Mouse (Mus musculus): ENCODE data around the gene Cdc25b. TPM values are rescaled to one million over a fixed set of nuclear protein-coding genes. Genes with fewer than 3 reads are reported as not detected.
A peak's percentile ranks its signal among the peaks of the same experiment; 100 is the strongest.

The Cdc25b gene
- total RNA-seq (2015; ENCODE audit: low replicate concordance), result 345 and 367 TPM in 2 replicates
- 664 and 783 TPM in 2 replicates for total RNA-seq (2017; ENCODE audit: low replicate concordance)

GRCm38 (mm10) chr2:131186771-131187601, at the start of gene Cdc25b, which contains the start of gene Spef1:
Gene Cdc25b (plus strand): TSS chr2:131186949.
Gene Spef1 (minus strand): TSS chr2:131187282.
- ATAC-seq (replicated peaks; ENCODE audit: low FRiP score, poor library complexity, severe bottlenecking), result peak; percentile 78

GRCm38 (mm10) chr2:131138296-131138695, 48.5 kb upstream of the Cdc25b start:
- no peak for ATAC-seq (replicated peaks; ENCODE audit: low FRiP score, poor library complexity, severe bottlenecking)

- no peak for ATAC-seq (replicated peaks; ENCODE audit: low FRiP score, poor library complexity, severe bottlenecking)
These were observed 48.0 kb upstream of the Cdc25b start for GRCm38 (mm10) chr2:131138760-131139159.

DNA sequence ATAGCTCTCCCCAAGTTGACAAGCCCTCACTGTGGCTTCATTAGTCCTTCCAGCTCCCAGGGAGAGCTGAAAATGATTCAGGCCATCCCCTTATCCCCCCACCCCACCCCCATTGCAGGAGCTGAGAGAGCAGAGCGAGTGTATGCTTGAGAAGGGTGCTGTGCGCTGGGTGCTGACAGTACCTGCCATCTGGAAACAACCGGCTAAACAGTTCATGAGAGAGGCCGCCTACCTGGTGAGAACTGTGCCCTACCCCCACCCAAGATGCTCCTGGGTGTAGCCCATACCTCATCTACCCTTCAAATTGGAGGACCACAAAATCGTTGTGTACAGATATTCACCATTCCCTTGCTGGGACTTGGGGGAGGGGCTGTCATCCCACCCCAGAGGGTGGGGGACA, 47.5 kb upstream of the Cdc25b start:
- ATAC-seq (replicated peaks; ENCODE audit: low FRiP score, poor library complexity, severe bottlenecking), result no peak

DNA sequence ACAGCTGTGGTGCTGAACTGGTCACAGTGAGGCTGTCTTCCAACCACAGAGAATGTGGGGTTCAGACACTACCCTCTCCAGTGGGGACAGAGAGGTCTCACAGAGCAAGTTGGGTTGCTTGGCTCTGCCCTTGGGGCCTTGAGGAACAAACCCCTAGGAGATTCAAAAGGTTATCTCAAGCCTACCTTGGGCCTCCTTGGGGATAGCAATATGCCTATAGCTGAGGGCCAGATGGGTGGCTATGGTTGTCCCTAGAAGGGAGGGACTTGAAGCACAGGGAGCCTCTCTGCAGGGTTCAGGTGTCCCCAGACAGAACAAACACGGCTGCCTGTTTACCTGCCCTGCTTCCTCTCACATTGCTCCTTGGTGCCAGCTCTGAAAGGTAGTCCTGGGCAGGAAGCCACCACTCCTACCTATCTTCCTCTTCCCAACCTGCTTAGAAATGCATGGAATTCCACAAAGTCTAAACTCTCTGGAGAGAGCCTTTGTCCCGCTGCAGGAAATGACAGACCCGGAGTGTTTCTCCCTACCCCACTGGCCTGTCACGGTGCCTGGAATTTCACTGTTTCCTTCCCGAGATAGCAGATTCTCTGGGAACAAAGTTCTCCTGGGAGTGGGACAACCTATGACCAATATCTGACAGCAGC, 46.7 kb upstream of the Cdc25b start:
- no peak for ATAC-seq (replicated peaks; ENCODE audit: low FRiP score, poor library complexity, severe bottlenecking)

DNA sequence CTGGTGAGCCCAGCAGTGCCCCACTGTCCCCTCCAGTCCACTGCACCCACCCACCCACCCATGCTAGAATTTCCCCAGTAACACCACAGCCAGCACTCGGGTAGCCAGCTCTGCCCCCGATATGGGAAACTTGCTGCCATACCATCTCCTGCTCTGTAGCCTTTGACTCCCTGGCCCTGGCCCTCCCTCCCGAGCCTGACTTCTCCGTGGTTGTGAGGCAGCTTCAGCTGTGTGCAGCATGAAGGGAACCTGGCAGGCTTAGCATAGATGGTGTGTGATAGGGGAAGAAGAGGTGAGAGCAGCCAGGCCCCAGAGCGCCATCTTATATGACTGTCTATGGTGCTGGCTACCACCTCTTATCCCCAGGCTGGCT, 46.2 kb upstream of the Cdc25b start:
- ATAC-seq (replicated peaks; ENCODE audit: low FRiP score, poor library complexity, severe bottlenecking), result no peak

GRCm38 (mm10) chr2:131141336-131141986, 45.3 kb upstream of the Cdc25b start:
- no peak for ATAC-seq (replicated peaks; ENCODE audit: low FRiP score, poor library complexity, severe bottlenecking)

DNA sequence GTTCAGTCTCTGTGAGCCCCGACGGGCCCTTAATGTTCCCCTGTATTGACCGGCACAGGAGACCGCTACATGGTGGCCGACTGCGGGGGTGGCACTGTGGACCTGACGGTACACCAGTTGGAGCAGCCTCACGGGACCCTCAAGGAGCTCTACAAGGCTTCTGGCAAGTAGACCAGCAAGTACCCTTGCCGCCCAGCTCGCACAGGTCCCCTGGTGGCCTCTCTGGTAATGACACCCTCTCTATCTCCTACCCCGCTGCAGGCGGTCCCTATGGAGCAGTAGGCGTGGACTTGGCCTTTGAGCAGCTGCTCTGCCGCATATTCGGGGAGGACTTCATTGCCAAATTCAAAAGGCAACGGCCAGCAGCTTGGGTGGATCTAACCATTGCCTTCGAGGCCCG, 44.2 kb upstream of the Cdc25b start:
- ATAC-seq (replicated peaks; ENCODE audit: low FRiP score, poor library complexity, severe bottlenecking), result peak; percentile 90

DNA sequence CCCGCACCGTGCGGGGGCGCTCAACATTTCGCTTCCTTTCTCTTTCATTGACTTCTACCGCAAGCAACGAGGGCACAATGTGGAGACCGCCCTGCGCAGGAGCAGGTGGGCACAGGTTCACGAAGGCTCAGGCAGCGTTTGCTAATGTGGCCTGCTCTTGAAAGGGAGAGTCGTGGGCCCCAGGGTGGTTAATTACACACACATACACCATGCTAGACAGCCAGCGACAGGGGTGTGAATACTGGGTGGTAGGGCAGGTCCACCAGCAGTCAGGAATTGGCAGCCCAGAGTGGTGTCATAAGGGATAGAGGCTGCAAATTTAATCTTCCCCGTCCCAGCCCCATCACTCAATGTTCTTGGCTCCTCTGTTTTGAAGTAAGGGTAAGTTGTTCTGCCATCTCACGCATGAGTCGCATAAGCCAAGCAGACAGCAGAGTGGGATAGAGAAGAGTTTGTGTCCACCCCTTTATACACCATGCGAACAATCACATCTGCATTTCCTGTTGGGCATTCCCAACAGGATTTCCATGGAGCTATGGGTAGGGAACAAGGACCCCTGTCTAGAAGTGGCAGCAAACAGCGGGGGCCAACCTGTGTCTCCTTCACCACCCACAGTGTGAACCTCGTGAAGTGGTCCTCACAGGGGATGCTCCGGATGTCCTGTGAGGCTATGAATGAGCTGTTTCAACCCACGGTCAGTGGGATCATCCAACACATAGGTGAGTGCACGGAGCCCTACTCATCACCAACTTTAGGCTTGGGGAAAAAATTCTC, 43.6 kb upstream of the Cdc25b start:
- peak; percentile 8 for ATAC-seq (replicated peaks; ENCODE audit: low FRiP score, poor library complexity, severe bottlenecking)

DNA sequence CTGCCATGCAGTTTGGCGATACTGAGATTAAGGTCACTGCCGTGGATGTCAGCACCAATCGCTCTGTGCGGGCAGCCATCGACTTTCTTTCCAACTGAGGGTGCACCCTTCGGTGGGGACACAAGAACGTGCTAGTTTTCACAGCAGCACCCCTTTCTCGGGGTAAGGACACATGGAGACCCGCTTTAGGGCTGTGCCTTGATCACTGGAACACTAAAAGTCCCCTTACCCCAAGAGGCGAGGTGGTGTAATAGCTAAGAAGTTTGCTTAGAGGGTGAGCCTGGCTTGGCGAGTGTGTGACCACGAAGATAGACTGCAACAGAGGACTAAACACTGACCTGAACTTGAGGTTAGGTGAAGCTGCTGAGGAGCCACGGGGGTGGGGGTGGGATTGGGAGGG, 41.6 kb upstream of the Cdc25b start:
- no peak for ATAC-seq (replicated peaks; ENCODE audit: low FRiP score, poor library complexity, severe bottlenecking)

DNA sequence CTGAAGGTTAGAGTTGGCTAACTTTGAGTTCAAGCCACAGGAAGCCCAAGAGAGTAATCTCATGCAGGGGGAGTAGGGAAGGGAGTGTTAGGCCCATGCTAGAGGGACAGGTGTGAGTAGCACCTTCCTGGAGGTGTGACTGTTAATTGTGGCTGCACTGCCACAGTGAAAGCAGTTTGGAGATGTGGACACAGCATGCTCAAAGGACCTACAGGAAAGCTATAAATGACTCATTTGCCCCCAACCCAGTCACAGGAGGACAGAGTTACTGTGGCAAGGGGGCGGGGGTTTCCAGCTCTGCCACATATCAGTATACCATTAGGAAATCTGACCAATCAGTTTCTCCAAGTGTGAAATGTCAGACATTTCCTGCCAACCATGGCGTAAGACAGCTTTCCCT, 41.2 kb upstream of the Cdc25b start:
- no peak for ATAC-seq (replicated peaks; ENCODE audit: low FRiP score, poor library complexity, severe bottlenecking)

GRCm38 (mm10) chr2:131146193-131147042, 40.3 kb upstream of the Cdc25b start:
- no peak for ATAC-seq (replicated peaks; ENCODE audit: low FRiP score, poor library complexity, severe bottlenecking)

GRCm38 (mm10) chr2:131147043-131147365, 39.7 kb upstream of the Cdc25b start:
- ATAC-seq (replicated peaks; ENCODE audit: low FRiP score, poor library complexity, severe bottlenecking), result no peak

DNA sequence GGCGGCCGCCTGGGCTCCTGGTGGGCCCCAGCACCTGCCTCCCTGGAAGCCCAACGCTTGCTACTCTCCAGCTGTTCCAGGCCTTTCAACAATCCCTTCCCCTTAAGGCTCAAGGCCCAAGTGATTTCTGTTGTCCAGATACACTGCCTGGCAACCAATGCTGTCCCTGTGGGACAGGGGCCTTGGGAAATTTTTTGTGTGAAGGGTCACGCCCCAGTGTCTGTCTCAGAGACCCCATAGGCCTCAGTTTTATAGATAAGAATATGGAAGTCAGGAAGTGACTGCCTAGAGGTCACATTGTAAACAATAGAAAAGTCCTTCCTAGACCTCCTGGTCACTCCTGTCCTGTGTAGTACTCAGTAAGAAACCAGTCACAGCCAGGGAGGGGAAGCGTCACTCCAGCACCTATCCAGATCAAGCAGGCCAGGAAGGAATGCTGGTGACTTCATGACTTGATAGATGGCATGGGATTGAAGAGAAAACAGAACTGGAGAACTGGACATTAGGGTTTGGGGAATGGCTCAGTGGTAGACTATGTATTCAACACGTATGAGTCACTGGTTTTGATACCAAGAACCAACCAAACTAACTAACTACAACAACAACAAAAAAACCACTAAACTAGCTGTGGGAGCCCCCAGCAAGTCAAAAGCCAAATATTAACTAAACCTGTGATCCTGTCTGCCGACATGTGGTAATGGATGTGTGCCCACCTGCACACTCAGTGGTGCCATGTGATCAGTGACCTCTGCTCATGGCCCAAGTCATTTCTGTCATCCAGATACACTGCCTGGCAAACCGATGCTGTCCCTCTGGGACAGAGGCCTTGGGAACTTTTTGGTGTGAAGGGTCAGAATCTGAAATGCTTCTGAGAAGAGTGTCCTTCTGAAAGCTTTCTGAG, 38.1 kb upstream of the Cdc25b start:
- no peak for ATAC-seq (replicated peaks; ENCODE audit: low FRiP score, poor library complexity, severe bottlenecking)

- ATAC-seq (replicated peaks; ENCODE audit: low FRiP score, poor library complexity, severe bottlenecking), result no peak
These were observed 37.5 kb upstream of the Cdc25b start for GRCm38 (mm10) chr2:131149254-131149578.

GRCm38 (mm10) chr2:131152166-131152730, 34.5 kb upstream of the Cdc25b start:
- ATAC-seq (replicated peaks; ENCODE audit: low FRiP score, poor library complexity, severe bottlenecking), result peak; percentile 96

GRCm38 (mm10) chr2:131154036-131154435, 32.7 kb upstream of the Cdc25b start:
- no peak for ATAC-seq (replicated peaks; ENCODE audit: low FRiP score, poor library complexity, severe bottlenecking)

DNA sequence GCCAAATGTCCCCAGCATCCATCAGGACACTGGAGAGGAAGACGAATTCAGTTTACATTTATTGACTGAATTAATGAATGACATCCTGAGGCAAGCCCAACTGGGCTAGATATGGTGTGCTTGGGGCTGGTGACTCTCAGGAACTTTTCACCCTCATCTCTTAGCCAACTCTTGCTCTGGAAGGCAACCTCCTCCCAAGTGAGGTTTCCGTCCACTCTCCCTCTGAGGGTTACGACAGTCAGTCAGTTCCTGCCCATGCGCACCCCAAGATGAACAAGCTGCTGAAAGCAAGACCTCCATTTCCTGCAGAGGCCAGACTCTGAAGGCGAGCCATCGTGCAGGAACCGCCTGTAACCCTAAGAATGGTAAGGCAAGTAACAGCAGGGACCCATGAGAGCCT, 29.8 kb upstream of the Cdc25b start:
- ATAC-seq (replicated peaks; ENCODE audit: low FRiP score, poor library complexity, severe bottlenecking), result no peak
